Mouse (Mus musculus) spleen, adult 2 months (tissue): Measurements from ENCODE around the gene Tbx19.

Experiments
- CTCF ChIP-seq: fragments of 200-500 bp; IDR thresholded peaks from 2 replicates; pipeline ENCODE4 v1.5.1; 2011; ENCODE audit warnings: mild to moderate bottlenecking, inconsistent platforms; ENCODE audit not compliant: insufficient read depth, insufficient read length, insufficient replicate concordance; ENCODE audit errors: extremely low read depth
- POLR2A ChIP-seq: fragments of 200-500 bp; IDR thresholded peaks from 2 replicates; pipeline ENCODE4 v1.6.1; 2011; ENCODE audit warnings: low read depth, low read length, inconsistent platforms

DNA sequence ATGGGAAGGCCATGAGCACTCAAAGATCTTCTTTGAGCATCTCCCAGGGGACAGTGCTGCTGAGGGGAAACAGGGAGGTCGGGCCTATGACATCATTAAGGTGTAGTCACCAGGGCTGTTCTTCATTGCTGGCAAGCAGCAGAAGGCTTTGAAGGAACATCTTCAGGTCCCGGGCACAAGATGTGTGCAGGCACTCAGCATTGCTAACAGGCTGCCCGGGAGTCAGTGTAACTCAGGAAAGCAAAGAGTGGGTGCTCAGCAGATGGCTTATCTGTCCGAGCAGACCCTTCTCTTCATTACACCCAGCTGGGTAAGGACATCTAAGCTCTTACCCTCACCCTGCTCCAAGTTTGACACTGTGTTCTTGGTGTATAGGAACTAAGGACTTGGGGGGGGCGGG lies 18.7 kb upstream of the Tbx19 start:
- TF ChIP-seq CTCF (no peak), POLR2A (no peak)
